Mouse (Mus musculus) urinary bladder, postnatal 4 days (tissue): Measurements from ENCODE around the gene Scg5.

Experiments used
- DNase-seq, 2 experiments: peaks; one replicate each; pipeline ENCODE4 v3.0.0; 2021 to 2022; ENCODE audit warnings: low spot score in 2 of 2

Gene Scg5

DNA sequence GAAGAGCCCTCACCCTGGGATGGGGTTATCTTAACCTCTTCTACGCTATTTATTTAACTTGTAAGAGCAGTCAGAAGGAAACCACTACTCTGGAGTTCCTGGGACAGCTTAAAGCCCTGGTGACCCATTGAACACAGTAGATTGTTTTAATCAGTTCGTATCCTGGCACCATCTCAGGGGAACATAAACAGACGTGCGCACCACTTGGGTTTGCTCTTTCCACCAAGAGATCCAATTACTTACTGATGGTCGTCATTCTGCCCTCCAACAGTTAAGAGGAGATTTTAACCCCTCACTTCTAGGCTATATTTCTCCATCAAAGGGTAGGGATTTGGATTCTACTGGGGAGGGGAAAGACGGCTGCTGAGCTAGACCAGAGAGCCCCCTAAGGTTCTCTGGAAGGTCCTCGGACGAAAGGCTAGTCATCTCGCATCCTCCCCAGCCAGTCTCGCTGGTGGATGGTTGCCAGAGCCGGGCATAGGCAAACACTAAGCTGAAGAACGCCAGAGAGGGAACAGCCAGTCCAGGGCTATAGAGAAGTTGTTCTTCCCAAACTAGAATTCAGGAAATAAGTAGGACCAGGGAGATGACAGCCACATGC lies 71.9 kb downstream of the Scg5 start:
- no peak for DNase-seq

DNA sequence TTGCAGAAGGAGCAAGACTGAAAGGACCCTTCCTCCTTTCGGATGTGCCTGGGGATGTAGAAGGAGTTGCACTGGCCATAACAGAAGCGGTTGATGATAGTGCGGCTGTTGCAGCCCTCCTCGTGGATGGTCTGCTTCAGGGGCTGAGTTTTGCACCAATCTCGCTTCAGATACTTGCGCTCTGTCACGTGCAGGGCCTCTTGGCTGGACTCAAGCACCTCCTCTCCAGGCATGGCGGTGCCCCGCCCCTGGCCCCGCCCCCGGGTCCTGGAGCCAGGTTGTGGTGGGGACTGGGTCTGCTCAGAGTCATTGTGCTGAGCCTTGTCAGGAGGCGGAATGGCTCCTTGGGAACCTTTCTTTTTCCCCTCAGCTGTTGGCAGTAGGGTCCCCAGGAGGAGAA lies 79.2 kb downstream of the Scg5 start:
- DNase-seq, result no peak

DNA sequence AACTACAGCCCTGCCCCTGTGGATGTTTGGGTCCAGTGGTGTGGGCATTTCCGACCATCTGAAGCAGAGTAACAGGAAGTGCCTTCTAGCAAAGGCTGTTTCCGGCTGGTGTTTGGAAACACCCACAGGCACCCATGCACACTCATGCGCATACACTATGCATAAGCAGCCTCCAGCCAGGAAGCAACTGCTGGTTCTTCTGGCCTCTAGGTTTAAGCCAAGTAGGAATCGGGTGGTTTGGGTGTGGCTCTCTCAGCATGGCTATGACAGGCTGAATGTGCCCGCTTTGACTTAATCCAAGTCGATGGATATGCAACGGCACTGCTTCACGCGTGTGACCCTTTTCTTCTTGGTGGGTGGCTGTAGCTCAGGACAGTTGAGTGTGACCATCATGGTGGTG lies 79.6 kb downstream of the Scg5 start:
- no peak for DNase-seq

DNA sequence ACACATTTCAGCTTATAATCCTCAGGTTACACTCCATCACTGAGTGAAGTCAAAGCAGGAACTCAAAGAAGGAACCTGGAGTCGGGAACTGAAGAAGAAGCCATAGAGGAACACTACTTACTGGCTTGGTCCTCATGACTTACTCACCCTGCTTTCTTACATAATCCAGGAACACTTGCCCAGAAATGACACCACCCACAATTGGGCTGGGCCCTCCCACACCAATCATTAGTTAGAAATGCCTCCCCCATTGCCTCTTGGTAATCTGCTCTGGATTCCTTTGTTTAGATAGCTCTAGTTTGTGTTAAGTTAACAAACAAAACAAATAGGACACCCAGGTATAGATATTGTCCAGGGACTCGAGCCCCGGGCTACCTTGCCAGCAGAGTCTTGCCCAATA lies 100.3 kb downstream of the Scg5 start:
- DNase-seq, result no peak
